Mouse (Mus musculus) testis, adult 2 months (tissue): Measurements from ENCODE around the gene Plekho1.

ENCODE experiments used
- CTCF ChIP-seq: fragments of 200-500 bp; IDR thresholded peaks from 2 replicates; pipeline ENCODE4 v1.5.1; 2012; ENCODE audit warnings: low read depth, mild to moderate bottlenecking, inconsistent platforms, low read length, moderate library complexity; ENCODE audit not compliant: control insufficient read depth, insufficient read depth, insufficient replicate concordance
- POLR2A ChIP-seq: fragments of 200-500 bp; IDR thresholded peaks from 2 replicates; pipeline ENCODE4 v1.6.1; 2012; ENCODE audit warnings: low read depth, mild to moderate bottlenecking, inconsistent platforms, low read length, moderate library complexity; ENCODE audit not compliant: control insufficient read depth

DNA sequence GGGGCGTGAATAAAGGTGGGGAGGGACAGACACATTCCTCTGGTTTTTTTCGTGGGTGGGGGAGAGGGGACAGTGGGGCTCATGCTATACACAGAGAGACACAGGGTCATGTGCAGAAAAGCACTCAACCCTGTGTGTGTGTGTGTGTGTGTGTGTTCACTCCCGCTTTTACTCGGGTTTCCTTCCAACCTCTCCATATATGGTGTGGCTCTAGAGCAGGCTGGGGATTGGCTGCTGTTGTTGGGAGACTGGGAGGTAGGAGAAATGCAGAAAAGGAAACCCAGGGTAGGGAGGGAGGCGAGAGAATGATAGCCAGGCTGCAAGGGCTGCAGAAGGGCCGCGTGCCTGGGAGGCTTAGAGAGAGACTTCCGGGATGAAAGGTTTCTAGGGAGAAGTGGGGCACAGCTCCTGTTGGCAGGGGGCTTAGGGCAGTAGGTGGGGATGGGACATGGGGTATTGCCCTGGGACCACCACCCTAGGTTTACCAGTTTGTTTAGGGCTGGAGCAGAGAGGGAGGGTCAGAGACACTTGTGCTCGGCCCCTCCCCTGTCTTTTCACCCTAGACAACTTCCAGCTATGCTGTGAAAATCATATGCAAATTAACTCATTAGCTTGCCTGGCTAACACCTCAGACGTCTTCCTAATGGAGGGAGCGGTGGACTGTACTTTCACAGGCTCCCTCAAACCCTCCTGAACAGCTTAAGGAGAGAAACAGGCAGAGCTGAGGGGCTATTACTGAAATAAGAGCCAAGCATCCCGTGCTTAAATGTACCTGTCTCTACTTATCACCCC is 10.4 kb downstream of the Plekho1 start:
- TF ChIP-seq CTCF (no peak), POLR2A (peak; percentile 31; the same call in 1 of the 2 replicates)
